Mouse (Mus musculus): ENCODE measurements at regions not wholly inside any gene's neighbourhood (a gene's known extent, or its start where the extent isn't known, plus 50 kb on each side); places are given as distances from the start of the nearest gene placed in this dataset.

GRCm38 (mm10) chr5:80683431-80683830, 336.5 kb upstream of the Adgrl3 start:
- Histone ChIP-seq H3K9me3 (replicated peaks; ENCODE audit: insufficient read depth, low read length) (no peaks in the 10 kb centered on the region), H3K27ac (ENCODE audit: control insufficient read depth, low read depth, low read length) (no peak overlapping the region), H3K4me3 (ENCODE audit: control insufficient read depth in 1 of 2, insufficient read depth in 1 of 2, low read depth in 2 of 2, low read length in 2 of 2) (no peak overlapping the region), H3K36me3 (ENCODE audit: control insufficient read depth in 1 of 2, insufficient read depth in 2 of 2, low read length in 2 of 2) (no peaks in the 10 kb centered on the region), H3K4me1 (ENCODE audit: control insufficient read depth in 1 of 2, insufficient read depth in 2 of 2, low read length in 2 of 2) (no peaks in the 10 kb centered on the region), H3K79me2 (ENCODE audit: control insufficient read depth, insufficient read depth, low read length, poor library complexity) (no peaks in the 10 kb centered on the region), H3K9ac (ENCODE audit: control insufficient read depth, low read depth, low read length, poor library complexity, severe bottlenecking) (no peak overlapping the region), H3K27me3 (ENCODE audit: control insufficient read depth in 1 of 2, insufficient read depth in 2 of 2, low read length in 2 of 2) (no peaks in the 10 kb centered on the region)
- DNase-seq (ENCODE audit: low read depth, low spot score): no peak
- no peak for TF ChIP-seq CHD1 (IDR thresholded peaks at IDR 0.05; ENCODE audit: low read depth, low read length)
- TF ChIP-seq MYB (IDR thresholded peaks at IDR 0.05; ENCODE audit: low read depth, low read length): no peak
- TF ChIP-seq SIN3A (IDR thresholded peaks at IDR 0.05; ENCODE audit: low read length): no peak
- no peak for TF ChIP-seq USF1 (IDR thresholded peaks at IDR 0.05; ENCODE audit: low read depth, low read length)
- TF ChIP-seq MXI1 (IDR thresholded peaks at IDR 0.05; ENCODE audit: low read depth, low read length): no peak
- TF ChIP-seq GABPA (IDR thresholded peaks at IDR 0.05; ENCODE audit: low read depth, low read length): no peak
- no peak for TF ChIP-seq TBP (IDR thresholded peaks at IDR 0.05; ENCODE audit: low read depth, low read length)
- TF ChIP-seq ZMIZ1 (IDR thresholded peaks at IDR 0.05; ENCODE audit: low read depth, low read length): no peak
- TF ChIP-seq POLR2AphosphoS2 (IDR thresholded peaks at IDR 0.05; ENCODE audit: low read length): no peak
- no peak for TF ChIP-seq POLR2AphosphoS5 (IDR thresholded peaks at IDR 0.05; ENCODE audit: borderline replicate concordance, low read depth, low read length)
- no peak for TF ChIP-seq HCFC1 (IDR thresholded peaks at IDR 0.05; ENCODE audit: low read depth, low read length)
- no peak for TF ChIP-seq ZC3H11A (IDR thresholded peaks at IDR 0.05; ENCODE audit: low read depth, low read length)
- no peak for TF ChIP-seq EP300 (IDR thresholded peaks at IDR 0.05; ENCODE audit: low read depth in 1 of 2, low read length in 2 of 2)

- Histone ChIP-seq H3K9me3 (replicated peaks; ENCODE audit: insufficient read depth, low read length) (no peaks in the 10 kb centered on the region), H3K79me2 (ENCODE audit: control insufficient read depth, insufficient read depth, low read length, poor library complexity) (no peaks in the 10 kb centered on the region), H3K36me3 (ENCODE audit: control insufficient read depth in 1 of 2, insufficient read depth in 2 of 2, low read length in 2 of 2) (no peaks in the 10 kb centered on the region), H3K27me3 (ENCODE audit: control insufficient read depth in 1 of 2, insufficient read depth in 2 of 2, low read length in 2 of 2) (no peaks in the 10 kb centered on the region), H3K4me1 (ENCODE audit: control insufficient read depth in 1 of 2, insufficient read depth in 2 of 2, low read length in 2 of 2) (no peaks in the 10 kb centered on the region), H3K9ac (ENCODE audit: control insufficient read depth, low read depth, low read length, poor library complexity, severe bottlenecking) (no peak overlapping the region), H3K27ac (ENCODE audit: control insufficient read depth, low read depth, low read length) (no peak overlapping the region), H3K4me3 (ENCODE audit: control insufficient read depth in 1 of 2, insufficient read depth in 1 of 2, low read depth in 2 of 2, low read length in 2 of 2) (no peak overlapping the region)
- TF ChIP-seq GATA1 (IDR thresholded peaks at IDR 0.05; ENCODE audit: low read depth, low read length) (no peak), MYC (IDR thresholded peaks at IDR 0.05; ENCODE audit: low read depth, low read length) (no peak), TAL1 (IDR thresholded peaks at IDR 0.05; ENCODE audit: low read length) (no peak), CHD1 (IDR thresholded peaks at IDR 0.05; ENCODE audit: low read depth, low read length) (no peak), E2F4 (IDR thresholded peaks at IDR 0.05; ENCODE audit: borderline replicate concordance, low read depth, low read length) (no peak), MEF2A (IDR thresholded peaks at IDR 0.05; ENCODE audit: extremely low read depth, insufficient replicate concordance, low read depth, low read length, poor library complexity, severe bottlenecking) (no peak), CTCF (IDR thresholded peaks at IDR 0.05 in 2 of 3, conservative IDR thresholded peaks at IDR 0.05 in 1 of 3; ENCODE audit: control insufficient read depth in 1 of 3, insufficient read depth in 1 of 3, low read depth in 2 of 3, low read length in 3 of 3, poor library complexity in 1 of 3, severe bottlenecking in 1 of 3) (no peak), ZKSCAN1 (IDR thresholded peaks at IDR 0.05; ENCODE audit: low read depth, low read length) (no peak), USF2 (IDR thresholded peaks at IDR 0.05; ENCODE audit: borderline replicate concordance in 1 of 2, insufficient read depth in 1 of 2, low read depth in 1 of 2, low read length in 2 of 2) (no peak), TCF12 (IDR thresholded peaks at IDR 0.05; ENCODE audit: low read depth, low read length) (no peak), BHLHE40 (IDR thresholded peaks at IDR 0.05; ENCODE audit: borderline replicate concordance, low read depth, low read length) (no peak), KAT2A (conservative IDR thresholded peaks at IDR 0.05; ENCODE audit: low read depth, low read length) (no peak), SMC3 (IDR thresholded peaks at IDR 0.05; ENCODE audit: low read depth, low read length) (no peak), JUND (IDR thresholded peaks at IDR 0.05; ENCODE audit: low read depth, low read length) (no peak), SIN3A (IDR thresholded peaks at IDR 0.05; ENCODE audit: low read length) (no peak), RAD21 (IDR thresholded peaks at IDR 0.05; ENCODE audit: low read depth, low read length) (no peak), NRF1 (IDR thresholded peaks at IDR 0.05; ENCODE audit: insufficient read depth, low read depth, low read length, poor library complexity, severe bottlenecking) (no peak), USF1 (IDR thresholded peaks at IDR 0.05; ENCODE audit: low read depth, low read length) (no peak), MYB (IDR thresholded peaks at IDR 0.05; ENCODE audit: low read depth, low read length) (no peak)
- no peak for DNase-seq (ENCODE audit: low read depth, low spot score)
These were observed 319.1 kb upstream of the Adgrl3 start for GRCm38 (mm10) chr5:80700848-80701247.

Measured in MEL (cell line).